8 mouse cellular contexts compared by ENCODE assay signal in the genomic region with DNA sequence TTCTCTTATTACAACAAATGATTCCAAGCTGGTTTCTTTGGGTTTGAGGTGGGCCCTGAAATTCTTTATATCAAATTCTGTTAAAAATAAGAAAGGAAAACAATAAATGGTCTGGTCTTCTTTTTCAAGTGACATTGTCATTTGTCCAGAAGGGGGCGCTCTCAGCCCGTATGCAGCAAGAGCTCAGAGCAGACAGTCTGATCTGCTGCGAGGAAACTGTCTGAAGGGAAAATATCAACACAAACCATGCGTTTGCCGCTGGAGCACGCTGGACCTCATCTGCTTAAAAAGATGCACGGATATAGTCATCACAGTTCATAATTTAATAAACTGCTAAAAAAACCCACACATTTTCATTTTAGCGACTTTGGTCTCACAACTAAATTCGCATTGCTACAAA.
DNase-seq lines count a peak whose midpoint lies in the region; ATAC-seq lines count a peak whose summit lies in the region.

No protein-coding gene starts in this region.

- peak; percentile 45 for DNase-seq in adipocyte (ENCODE audit: low spot score)
- DNase-seq in cerebellum, postnatal 4 days (ENCODE audit: low spot score in 2 of 2) = peak; percentile 64 to 88
- peak; percentile 27 to 33 for DNase-seq in gastrocnemius, adult 8-10 months (ENCODE audit: low spot score in 2 of 2)
- peak; percentile 55 for DNase-seq in induced T-regulatory cell, adult 2 months (ENCODE audit: low read depth)
- peak; percentile 40 to 91 for DNase-seq in left cerebral cortex, adult 9 months (ENCODE audit: low spot score in 2 of 2)
- DNase-seq in right cerebral cortex, postnatal 25 days = peak; percentile 80
- peak; percentile 45 to 80 for DNase-seq in urinary bladder, postnatal 4 days (ENCODE audit: low spot score in 2 of 2)

- ATAC-seq in megakaryocyte-erythroid progenitor cell, adult 5-6 weeks (replicated peaks; ENCODE audit: low FRiP score, low TSS enrichment, poor library complexity, severe bottlenecking) = peak; percentile 83

Comparison
In these comparisons a context has a peak if more than half of its experiments do, and no peak if none do; other contexts are left out.
1. Peak in every context shown above with its lines: DNase-seq and ATAC-seq.
2. DNase-seq: peak in every context shown above with its lines; median percentile 80 in right cerebral cortex, postnatal 25 days; 76 in cerebellum, postnatal 4 days; 66 in left cerebral cortex, adult 9 months; 62 in urinary bladder, postnatal 4 days; 55 in induced T-regulatory cell, adult 2 months; 45 in adipocyte; 30 in gastrocnemius, adult 8-10 months.